1 mouse cellular context compared by ENCODE assay signal in genomic region chr1:161070352-161071271, GRCm38 (mm10).
A peak's percentile ranks its signal among the peaks of the same experiment; 100 is the strongest.
TF ChIP-seq lines count a peak whose summit lies in the region.

Gene Dars2 (minus strand): TSS chr1:161070658.
Gene Cenpl (plus strand): TSS chr1:161070713.

TF ChIP-seq in CH12.LX, 34 proteins besides CTCF, POLR2A, EP300 and RAD21 (continued from another document):
- TF ChIP-seq PAX5 (IDR thresholded peaks at IDR 0.05; ENCODE audit: low read length) (no peak), SIN3A (IDR thresholded peaks at IDR 0.05; ENCODE audit: low read length) (peak; percentile 96), TCF12 (IDR thresholded peaks at IDR 0.05; ENCODE audit: low read depth, low read length) (no peak), TBP (conservative IDR thresholded peaks at IDR 0.05; ENCODE audit: low read depth, low read length) (peak; percentile 50; the same call in 1 of the 2 replicates), MXI1 (IDR thresholded peaks at IDR 0.05; ENCODE audit: low read depth, low read length) (peak; percentile 88), NELFE (IDR thresholded peaks at IDR 0.05; ENCODE audit: low read depth, low read length) (peak; percentile 61), MAX (IDR thresholded peaks at IDR 0.05; ENCODE audit: low read length) (peak; percentile 68; the same call in 1 of the 2 replicates), JUN (IDR thresholded peaks at IDR 0.05; ENCODE audit: insufficient read depth, low read depth, low read length) (no peak), ZNF384 (IDR thresholded peaks at IDR 0.05; ENCODE audit: low read depth, low read length) (no peak), NRF1 (IDR thresholded peaks at IDR 0.05; ENCODE audit: low read depth, low read length) (peak; percentile 79), UBTF (IDR thresholded peaks at IDR 0.05; ENCODE audit: low read depth, low read length) (peak; percentile 38; the same call in 1 of the 2 replicates), MAZ (IDR thresholded peaks at IDR 0.05; ENCODE audit: low read depth, low read length) (0 out of 2 replicates have a peak, but pooled peaks have one; percentile 45), E2F4 (IDR thresholded peaks at IDR 0.05; ENCODE audit: insufficient replicate concordance, low read depth, low read length) (peak; percentile 79; the same call in 1 of the 2 replicates), CHD2 (IDR thresholded peaks at IDR 0.05; ENCODE audit: low read length) (peak; percentile 58; the same call in 1 of the 2 replicates), SMC3 (IDR thresholded peaks at IDR 0.05; ENCODE audit: low read depth, low read length) (no peak), ZMIZ1 (IDR thresholded peaks at IDR 0.05; ENCODE audit: low read depth, low read length) (peak; percentile 49; the same call in 1 of the 2 replicates), MYC (IDR thresholded peaks at IDR 0.05; ENCODE audit: low read depth, low read length) (peak; percentile 90; the same call in 1 of the 2 replicates), BHLHE40 (IDR thresholded peaks at IDR 0.05; ENCODE audit: low read depth, low read length) (no peak; the same call in 1 of the 2 replicates), ETS1 (conservative IDR thresholded peaks at IDR 0.05; ENCODE audit: low read depth, low read length) (0 out of 2 replicates have a peak, but pooled peaks have one; percentile 17)
TF ChIP-seq in CH12.LX: peak in this region for 22.
